Mouse (Mus musculus) CD4-positive naive resting alpha-beta T cell, adult 76 days (primary cell): ENCODE data around the gene Cdk20. TPM values are rescaled to one million over a fixed set of nuclear protein-coding genes. Genes with fewer than 3 reads are reported as not detected.

ENCODE experiments used
- total RNA-seq: library from RNA; stranded (reverse); gene quantifications from one replicate; pipeline ENCODE4 v1.2.4, GENCODE M21; 2023

Gene Cdk20
- 4.1 TPM for total RNA-seq

GRCm38 (mm10) chr13:64432017-64432995 is at the start of gene Cdk20:
TSS of gene Cdk20 (plus strand) at chr13:64432314.

Other genes with a start within 250 kb of the Cdk20 start
- 18.8 TPM for gene Cdc14b, start 157.0 kb upstream of the Cdk20 start, total RNA-seq
- 46.8 TPM for gene Aaed1, start 119.6 kb upstream of the Cdk20 start, total RNA-seq
- gene Ctsl, start 61.4 kb upstream of the Cdk20 start, total RNA-seq = 30.1 TPM
- gene Fam240b, start 65.5 kb downstream of the Cdk20 start, total RNA-seq = not detected